Mouse (Mus musculus): Measurements from ENCODE around the gene Glt28d2.

DNA sequence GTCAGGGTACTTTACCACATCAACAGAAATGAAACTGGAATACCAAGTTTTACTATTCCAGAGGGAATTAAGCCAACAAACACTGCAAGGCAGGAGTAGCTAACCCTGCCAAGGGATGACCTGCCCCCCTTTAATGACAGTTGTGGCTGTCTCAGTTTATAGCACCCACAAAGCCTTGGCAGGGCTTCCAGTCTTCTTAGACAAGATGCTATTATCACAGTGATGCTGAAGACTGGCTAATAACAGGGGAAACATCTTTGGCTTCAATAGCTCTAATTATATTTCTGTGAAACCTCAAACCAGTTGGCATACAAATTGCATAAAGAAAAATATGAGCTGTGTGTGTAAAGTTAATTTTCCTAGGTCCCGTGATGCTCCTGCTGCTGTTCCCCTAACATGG is 41.0 kb downstream of the Glt28d2 start:
- TF ChIP-seq ETS1 (conservative IDR thresholded peaks at IDR 0.05; ENCODE audit: low read depth, low read length): no peak
- TF ChIP-seq CTCF (conservative IDR thresholded peaks at IDR 0.05 in 1 of 2, IDR thresholded peaks at IDR 0.05 in 1 of 2; ENCODE audit: low read depth in 2 of 2, low read length in 2 of 2): no peak
- TF ChIP-seq IRF4 (IDR thresholded peaks at IDR 0.05; ENCODE audit: low read depth, low read length): no peak
- no peak for TF ChIP-seq RCOR1 (conservative IDR thresholded peaks at IDR 0.05; ENCODE audit: low read depth, low read length)
- TF ChIP-seq MAFK (IDR thresholded peaks at IDR 0.05; ENCODE audit: insufficient replicate concordance, low read length): no peak
- no peak for TF ChIP-seq POLR2A (IDR thresholded peaks at IDR 0.05; ENCODE audit: low read depth, low read length)
- TF ChIP-seq RAD21 (IDR thresholded peaks at IDR 0.05; ENCODE audit: low read depth, low read length): no peak
- TF ChIP-seq MXI1 (IDR thresholded peaks at IDR 0.05; ENCODE audit: low read depth, low read length): no peak
- TF ChIP-seq MAZ (IDR thresholded peaks at IDR 0.05; ENCODE audit: low read depth, low read length): no peak
